Mouse (Mus musculus): ENCODE results near the gene BC035947.
"Not testable (repeated sequence)": the region's sequence is repeated elsewhere in the genome, so short reads cannot be mapped to it uniquely, and the experiment has no call there.

- not testable (repeated sequence) for TF ChIP-seq CTCF, EP300 (IDR thresholded peaks at IDR 0.05; ENCODE audit: low read depth)
Measured at GRCm38 (mm10) chr1:78543631-78544030, 31.7 kb upstream of the BC035947 start.
